Mouse (Mus musculus): ENCODE data around the gene Cul5.

DNA sequence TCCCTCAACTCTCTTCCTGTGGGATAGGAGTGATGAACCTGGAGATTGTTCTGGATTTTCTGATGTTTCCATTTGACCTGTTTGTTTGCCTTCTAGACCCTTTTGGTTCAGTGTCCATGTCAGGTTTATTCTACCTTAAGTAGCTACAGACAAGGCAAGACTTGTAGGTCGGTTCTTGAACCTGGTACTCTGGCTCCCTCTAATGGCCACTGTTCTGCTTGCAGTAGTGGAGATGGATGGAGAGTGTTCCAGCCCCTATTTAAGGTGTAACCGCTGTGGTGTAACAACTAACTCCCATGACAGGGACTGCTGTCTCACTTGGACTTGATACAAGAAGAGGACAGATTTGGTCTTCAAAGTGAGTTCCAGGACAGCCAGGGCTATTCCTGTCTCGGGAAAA, 3.8 kb upstream of the Cul5 start:
- TF ChIP-seq CTCF (conservative IDR thresholded peaks at IDR 0.05; ENCODE audit: low read length), result peak; percentile 86
- TF ChIP-seq POU5F1 (IDR thresholded peaks at IDR 0.05; ENCODE audit: borderline replicate concordance, low read length), result no peak

All from E14TG2a.4 (cell line).